Mouse (Mus musculus) spleen, adult 2 months (tissue): ENCODE data around the gene Epha2.

Experiments
- CTCF ChIP-seq: fragments of 200-500 bp; IDR thresholded peaks from 2 replicates; pipeline ENCODE4 v1.5.1; 2011; ENCODE audit warnings: mild to moderate bottlenecking, inconsistent platforms; ENCODE audit not compliant: insufficient read depth, insufficient read length, insufficient replicate concordance; ENCODE audit errors: extremely low read depth
- POLR2A ChIP-seq: fragments of 200-500 bp; IDR thresholded peaks from 2 replicates; pipeline ENCODE4 v1.6.1; 2011; ENCODE audit warnings: low read depth, low read length, inconsistent platforms

- TF ChIP-seq CTCF: no peak
- no peak for TF ChIP-seq POLR2A
Observed at GRCm38 (mm10) chr4:141325636-141326035, 24.6 kb downstream of the Epha2 start.
